In genomic region chr11:31821479-31822411, GRCm38 (mm10) we compare ENCODE assay signal across 9 mouse cellular contexts. TPM values are rescaled to one million over a fixed set of nuclear protein-coding genes. Genes with fewer than 3 reads are reported as not detected.
DNase-seq lines count a peak whose midpoint lies in the region; ATAC-seq and TF ChIP-seq lines count a peak whose summit lies in the region.
"Had no signal": no experiment of that assay in that cellular context is flagged by ENCODE, and none has a peak within 500 bp of the region (broad histone marks: within the 10 kb centered on the region; RNA-seq: fewer than 3 reads in every experiment).

No protein-coding gene starts in this region.

- H3K36me3 ChIP-seq in testis, adult 2 months (ENCODE audit: control insufficient read depth, insufficient read depth, low read length) = no peaks in the 10 kb centered on the region
- no peaks in the 10 kb centered on the region for H3K36me3 ChIP-seq in kidney, adult 2 months (ENCODE audit: control insufficient read depth, insufficient read depth, low read length)
- no peaks in the 10 kb centered on the region for H3K36me3 ChIP-seq in lung, embryonic 16.5 days (ENCODE audit: control insufficient read depth, insufficient read depth, low read length)

- WGBS in kidney, adult 2 months = 37% methylated on average over 12 of the region's 12 CpGs
- 32% methylated on average over 12 of the region's 12 CpGs for WGBS in lung, embryonic 16.5 days

- DNase-seq in testis, postnatal 10 days (ENCODE audit: low spot score) = no peak
- DNase-seq in kidney, adult 2 months = peak; percentile 83
- no peak for DNase-seq in layer of hippocampus, postnatal 25 days (ENCODE audit: extremely low spot score in 1 of 2, low spot score in 1 of 2)
- DNase-seq in ovary, postnatal 14 days (ENCODE audit: low spot score) = no peak
- no peak for DNase-seq in heart, postnatal 10 days
- DNase-seq in urinary bladder, adult 2 months (ENCODE audit: low spot score) = no peak

- no peaks in the 10 kb centered on the region for H3K27me3 ChIP-seq in testis, adult 2 months (ENCODE audit: control insufficient read depth, insufficient read depth, low read length)
- no peaks in the 10 kb centered on the region for H3K27me3 ChIP-seq in kidney, adult 2 months (replicated peaks; ENCODE audit: control insufficient read depth, insufficient read depth, low read length)
- no peaks in the 10 kb centered on the region for H3K27me3 ChIP-seq in lung, embryonic 16.5 days (ENCODE audit: control insufficient read depth, insufficient read depth, low read depth, low read length)
- H3K27me3 ChIP-seq: Patski had no signal

- H3K4me3 ChIP-seq in testis, adult 2 months (ENCODE audit: control insufficient read depth, low read depth, low read length) = peak overlapping the region; percentile 58
- peak overlapping the region; percentile 13; the same call in 1 of the 2 replicates for H3K4me3 ChIP-seq in kidney, adult 2 months (ENCODE audit: insufficient read depth, low read depth, low read length)
- no peak overlapping the region for H3K4me3 ChIP-seq in lung, embryonic 16.5 days (ENCODE audit: low read length)

- no peak for TF ChIP-seq CTCF in testis, adult 2 months (IDR thresholded peaks at IDR 0.05; ENCODE audit: control insufficient read depth, insufficient read depth, insufficient replicate concordance, low read depth, low read length)
- no peak for TF ChIP-seq CTCF in kidney, adult 2 months (conservative IDR thresholded peaks at IDR 0.05; ENCODE audit: insufficient read depth, insufficient read length, low read depth, low read length)

- peaks cover 13% of the 10 kb centered on the region for H3K4me1 ChIP-seq in testis, adult 2 months (ENCODE audit: control insufficient read depth, insufficient read depth, low read length)
- peaks cover 36% of the 10 kb centered on the region for H3K4me1 ChIP-seq in kidney, adult 2 months (ENCODE audit: control insufficient read depth, insufficient read depth, low read length)
- H3K4me1 ChIP-seq in lung, embryonic 16.5 days (replicated peaks; ENCODE audit: control insufficient read depth, insufficient read depth, low read length) = peaks cover 23% of the 10 kb centered on the region

- intact Hi-C loops in heart, postnatal 10 days (cut with DNase I) = no loop called here

- no peaks in the 10 kb centered on the region for H3K9me3 ChIP-seq in lung, embryonic 16.5 days (ENCODE audit: control insufficient read depth, low read length)

- H3K27ac ChIP-seq in testis, adult 2 months (ENCODE audit: control insufficient read depth, insufficient read depth, low read depth, low read length) = no peak overlapping the region
- H3K27ac ChIP-seq in kidney, adult 2 months (ENCODE audit: insufficient read depth, low read depth, low read length) = peak overlapping the region; percentile 98
- H3K27ac ChIP-seq in lung, embryonic 16.5 days (ENCODE audit: low read length) = 0 out of 2 replicates have a peak overlapping the region, but pooled peaks have one; percentile 9

- no peak overlapping the region for H3K9ac ChIP-seq in lung, embryonic 16.5 days (ENCODE audit: low read length)

- ATAC-seq in lung, embryonic 16.5 days (ENCODE audit: low read depth) = peak; percentile 79
- ATAC-seq: Patski had no signal

- H3K4me2 ChIP-seq in lung, embryonic 16.5 days (ENCODE audit: low read depth, low read length) = no peak overlapping the region

- TF ChIP-seq POLR2A in testis, adult 2 months (IDR thresholded peaks at IDR 0.05; ENCODE audit: control insufficient read depth, low read depth, low read length) = peak; percentile 44; the same call in 1 of the 2 replicates
- TF ChIP-seq POLR2A in kidney, adult 2 months (IDR thresholded peaks at IDR 0.05; ENCODE audit: low read depth, low read length) = no peak

RNA-seq across cellular contexts. Expression of gene Cpeb4, which starts 50.3 kb away (rescaled TPM):
- polyA plus RNA-seq in testis, adult 2 months (2012; rRNA removed) = 23.6 and 28.8 TPM in 2 replicates
- 27.2 and 30.0 TPM in 2 replicates for polyA plus RNA-seq in kidney, adult 2 months (2012; rRNA removed)
- 3.5 and 4.4 TPM in 2 replicates for polyA plus RNA-seq in lung, embryonic 16.5 days (2015; fragmentation: Nextera tagmentation; extraction: Ambion mirVana)
- 100 to 1,000 TPM; 134 to 156 TPM for total RNA-seq in layer of hippocampus, postnatal 25 days (2021)
- total RNA-seq in heart, postnatal 10 days (2021) = 10 to 100 TPM; 68.0 to 72.2 TPM
- polyA plus RNA-seq in urinary bladder, adult 2 months (2012; rRNA removed) = 19.9 and 23.8 TPM in 2 replicates
